Mouse (Mus musculus) liver, postnatal 0 days (tissue): ENCODE data around the gene Mgmt.

Source experiments
- CTCF ChIP-seq: sonication (generic); IDR thresholded peaks from 2 replicates; pipeline ENCODE4 v1.5.1; 2016; ENCODE audit warnings: antibody characterized with exemption, low read depth
- EP300 ChIP-seq: IDR thresholded peaks from 2 replicates; pipeline ENCODE4 v1.6.1; 2016; ENCODE audit warnings: antibody characterized with exemption, low read depth, mild to moderate bottlenecking

- no peak for TF ChIP-seq CTCF
- TF ChIP-seq EP300, result no peak
These were observed 172.6 kb downstream of the Mgmt start for GRCm38 (mm10) chr7:137066997-137067396.
